Mouse (Mus musculus) CD4-positive, CD25-positive, alpha-beta regulatory T cell, adult 2 months (primary cell): ENCODE results near the gene Vmn1r219.
"Not testable (repeated sequence)": the region's sequence is repeated elsewhere in the genome, so short reads cannot be mapped to it uniquely, and the experiment has no call there.

Source experiments
- DNase-seq: peaks from one replicate; pipeline ENCODE4 v3.0.0-alpha.2; 2012; ENCODE audit warnings: low read depth, low spot score

The Vmn1r219 gene

GRCm38 (mm10) chr13:23159012-23159411 lies at the start of gene Vmn1r219:
TSS of gene Vmn1r219 (plus strand) at chr13:23159312.
- DNase-seq, result no peak

- DNase-seq, result not testable (repeated sequence)
These were observed 41.0 kb upstream of the Vmn1r219 start, which contains the start of gene Vmn1r217 for GRCm38 (mm10) chr13:23118126-23118525. TSS of gene Vmn1r217 (minus strand) at chr13:23118226.

GRCm38 (mm10) chr13:23120611-23121010 lies 38.5 kb upstream of the Vmn1r219 start:
- DNase-seq, result no peak

GRCm38 (mm10) chr13:23133099-23133498 lies 26.0 kb upstream of the Vmn1r219 start, which contains the start of gene Vmn1r218:
TSS of gene Vmn1r218 (plus strand) at chr13:23133155.
- no peak for DNase-seq

- no peak for DNase-seq
These were observed 25.6 kb upstream of the Vmn1r219 start for GRCm38 (mm10) chr13:23133501-23133900.

- no peak for DNase-seq
These were observed 20.2 kb upstream of the Vmn1r219 start for GRCm38 (mm10) chr13:23138880-23139279.

GRCm38 (mm10) chr13:23157848-23158247 lies 1.3 kb upstream of the Vmn1r219 start:
- no peak for DNase-seq

GRCm38 (mm10) chr13:23166471-23166870 lies 7.4 kb downstream of the Vmn1r219 start:
- DNase-seq, result not testable (repeated sequence)

- DNase-seq, result no peak
These were observed 28.8 kb downstream of the Vmn1r219 start, which contains the start of gene Vmn1r220 for GRCm38 (mm10) chr13:23187875-23188274. TSS of gene Vmn1r220 (minus strand) at chr13:23187975.

- not testable (repeated sequence) for DNase-seq
These were observed 44.8 kb downstream of the Vmn1r219 start for GRCm38 (mm10) chr13:23203885-23204284.

- not testable (repeated sequence) for DNase-seq
These were observed 54.7 kb downstream of the Vmn1r219 start, which contains the start of gene Vmn1r221 for GRCm38 (mm10) chr13:23213827-23214226. TSS of gene Vmn1r221 (plus strand) at chr13:23214127.
